Mouse (Mus musculus) bone marrow macrophage, adult 2 months (primary cell): ENCODE data around the gene Uqcc1. TPM values are rescaled to one million over a fixed set of nuclear protein-coding genes. Genes with fewer than 3 reads are reported as not detected.
"Not testable (repeated sequence)": the region's sequence is repeated elsewhere in the genome, so short reads cannot be mapped to it uniquely, and the experiment has no call there.

Source experiments
- H3K27ac ChIP-seq: 2 replicates; pipeline ENCODE4 v1.5.1; 2012; ENCODE audit warnings: low read depth, low read length; ENCODE audit not compliant: insufficient read depth
- H3K4me1 ChIP-seq: 2 replicates; pipeline ENCODE4 v1.6.1; 2012; ENCODE audit warnings: low read length; ENCODE audit not compliant: control insufficient read depth, insufficient read depth
- H3K4me3 ChIP-seq: 2 replicates; pipeline ENCODE4 v1.5.1; 2012; ENCODE audit warnings: mild to moderate bottlenecking, low read length, moderate library complexity; ENCODE audit not compliant: insufficient read depth
- CTCF ChIP-seq: IDR thresholded peaks from 2 replicates; pipeline ENCODE4 v1.5.1; 2012; ENCODE audit warnings: low read depth, mild to moderate bottlenecking, low read length, moderate library complexity
- POLR2A ChIP-seq: IDR thresholded peaks from 2 replicates; pipeline ENCODE4 v1.6.1; 2012; ENCODE audit warnings: mild to moderate bottlenecking, low read depth, low read length, borderline replicate concordance
- polyA plus RNA-seq: library from polyadenylated mRNA; stranded (reverse); fragments of >200 nt; gene quantifications from 2 replicates; pipeline ENCODE4 v1.2.4, GENCODE M21; 2012; ENCODE audit not compliant: missing spikeins, insufficient read depth, insufficient read length

Uqcc1 gene
- polyA plus RNA-seq, 1 experiment: 19.0 TPM

GRCm38 (mm10) chr2:155837961-155838360 lies 92.1 kb downstream of the Uqcc1 start:
- Histone ChIP-seq H3K4me3 (no peak overlapping the region), H3K27ac (no peak overlapping the region)
- TF ChIP-seq POLR2A: no peak
- no peak for TF ChIP-seq CTCF

GRCm38 (mm10) chr2:155834732-155835131 lies 95.4 kb downstream of the Uqcc1 start, which contains the start of gene Fam83c:
Fam83c (minus strand) TSS chr2:155834854.
- TF ChIP-seq POLR2A (no peak), CTCF (no peak)
- Histone ChIP-seq H3K27ac (no peak within 1 kb of the TSS), H3K4me3 (no peak within 1 kb of the TSS), H3K4me1 (no peaks in the 10 kb centered on the region)

More at GRCm38 (mm10) chr2:155837961-155838360, 92.1 kb downstream of the Uqcc1 start:
- H3K4me1 ChIP-seq: no peaks in the 10 kb centered on the region

- not testable (repeated sequence) for H3K4me3 ChIP-seq, H3K27ac ChIP-seq
Measured at GRCm38 (mm10) chr2:155832087-155832486, 98.0 kb downstream of the Uqcc1 start.

GRCm38 (mm10) chr2:155831302-155831701 lies 98.8 kb downstream of the Uqcc1 start:
- no peak overlapping the region for H3K4me3 ChIP-seq
- peaks cover 7% of the 10 kb centered on the region for H3K4me1 ChIP-seq
- no peak overlapping the region for H3K27ac ChIP-seq
- TF ChIP-seq POLR2A (no peak), CTCF (no peak)

More at GRCm38 (mm10) chr2:155832087-155832486, 98.0 kb downstream of the Uqcc1 start:
- not testable (repeated sequence) for H3K4me1 ChIP-seq

GRCm38 (mm10) chr2:155830841-155831240 lies 99.3 kb downstream of the Uqcc1 start:
- TF ChIP-seq CTCF (no peak), POLR2A (no peak)
- Histone ChIP-seq H3K4me1 (peaks cover 7% of the 10 kb centered on the region), H3K27ac (no peak overlapping the region), H3K4me3 (no peak overlapping the region)

- TF ChIP-seq POLR2A (no peak), CTCF (no peak)
- Histone ChIP-seq H3K4me1 (peaks cover 10% of the 10 kb centered on the region), H3K4me3 (peak within 1 kb of the TSS; percentile 85), H3K27ac (peak within 1 kb of the TSS; percentile 68)
Measured at GRCm38 (mm10) chr2:155826630-155827424, 103.3 kb downstream of the Uqcc1 start, which contains the start of gene Eif6. Eif6 (minus strand) TSS chr2:155826925.

- H3K27ac ChIP-seq: peak overlapping the region; percentile 68
- TF ChIP-seq CTCF (no peak), POLR2A (no peak)
- H3K4me1 ChIP-seq: peaks cover 10% of the 10 kb centered on the region
- H3K4me3 ChIP-seq: peak overlapping the region; percentile 85
Measured at GRCm38 (mm10) chr2:155825904-155826629, 104.0 kb downstream of the Uqcc1 start.

- H3K27ac ChIP-seq: no peak overlapping the region
- no peak for TF ChIP-seq POLR2A
- no peak for TF ChIP-seq CTCF
- H3K4me1 ChIP-seq: peaks cover 25% of the 10 kb centered on the region
- H3K4me3 ChIP-seq: no peak overlapping the region
Measured at GRCm38 (mm10) chr2:155823722-155824121, 106.4 kb downstream of the Uqcc1 start.

GRCm38 (mm10) chr2:155820779-155821178 lies 109.3 kb downstream of the Uqcc1 start:
- H3K27ac ChIP-seq: peak overlapping the region; percentile 81
- H3K4me3 ChIP-seq: no peak overlapping the region
- TF ChIP-seq CTCF: no peak
- TF ChIP-seq POLR2A: no peak
- peaks cover 30% of the 10 kb centered on the region for H3K4me1 ChIP-seq

- peak overlapping the region; percentile 81 for H3K27ac ChIP-seq
- peaks cover 27% of the 10 kb centered on the region for H3K4me1 ChIP-seq
- no peak for TF ChIP-seq POLR2A
- no peak for TF ChIP-seq CTCF
- peak overlapping the region; percentile 16 for H3K4me3 ChIP-seq
Measured at GRCm38 (mm10) chr2:155819449-155820251, 110.5 kb downstream of the Uqcc1 start.
